Mouse (Mus musculus) embryonic fibroblast, embryonic 13.5 days (primary cell): ENCODE results near the gene Dis3l2.

Source experiments
- CTCF ChIP-seq: IDR thresholded peaks from 2 replicates; pipeline ENCODE4 v1.5.1; 2011; ENCODE audit warnings: mild to moderate bottlenecking, control low read depth, low read length, moderate library complexity, borderline replicate concordance; ENCODE audit not compliant: insufficient read depth
- POLR2A ChIP-seq: IDR thresholded peaks from 2 replicates; pipeline ENCODE4 v1.6.1; 2011; ENCODE audit warnings: low read depth, mild to moderate bottlenecking, control low read depth, low read length, moderate library complexity

DNA sequence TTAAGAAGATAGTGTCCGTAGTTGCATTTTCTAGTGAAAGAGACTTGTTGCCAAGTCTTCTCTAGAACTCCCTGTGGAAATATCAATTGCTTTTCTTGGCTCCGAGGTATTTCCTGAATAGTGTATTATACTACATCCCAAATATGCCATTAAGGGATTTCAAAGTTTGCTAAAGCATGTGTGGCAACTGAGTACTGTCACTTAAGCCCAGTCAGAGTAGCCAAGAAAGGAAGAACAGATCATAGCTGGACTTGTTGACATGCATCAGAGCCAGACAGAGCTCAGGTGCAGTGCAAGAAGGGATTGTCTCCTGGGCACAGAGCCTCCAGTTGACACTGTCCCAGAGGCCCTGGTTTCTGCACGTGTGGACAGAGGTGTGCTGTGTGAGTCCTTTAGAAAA, 108.1 kb downstream of the Dis3l2 start:
- no peak for TF ChIP-seq CTCF
- no peak for TF ChIP-seq POLR2A
